Mouse (Mus musculus) limb, embryonic 14.5 days (tissue): ENCODE measurements at regions not wholly inside any gene's neighbourhood (a gene's known extent, or its start where the extent isn't known, plus 50 kb on each side); places are given as distances from the start of the nearest gene placed in this dataset.
A peak's percentile ranks its signal among the peaks of the same experiment; 100 is the strongest.

ENCODE experiments used
- ATAC-seq: fragments of 200-750 bp; cut with Nextera tagmentation; 2 replicates; pipeline ENCODE4 v1.8.0; 2017; ENCODE audit warnings: low read depth, moderate number of reproducible peaks, moderate TSS enrichment; ENCODE audit not compliant: low FRiP score
- DNase-seq: peaks from one replicate; pipeline ENCODE4 v3.0.0-alpha.2; 2015; ENCODE audit warnings: low spot score
- H3K27ac ChIP-seq: fragments of 300-500 bp; sonication (generic); replicated peaks from 2 replicates; pipeline ENCODE4 v1.5.1; 2014; ENCODE audit warnings: low read depth, mild to moderate bottlenecking, low read length, moderate library complexity, mixed read lengths
- H3K27me3 ChIP-seq: fragments of 300-500 bp; sonication (generic); 2 replicates; pipeline ENCODE4 v1.6.1; 2014; ENCODE audit warnings: low read length, mixed read lengths; ENCODE audit not compliant: control insufficient read depth, insufficient read depth
- H3K36me3 ChIP-seq: fragments of 300-500 bp; sonication (generic); 2 replicates; pipeline ENCODE4 v1.6.1; 2014; ENCODE audit warnings: mild to moderate bottlenecking, low read length, moderate library complexity, mixed read lengths; ENCODE audit not compliant: control insufficient read depth, insufficient read depth
- H3K4me1 ChIP-seq: fragments of 300-500 bp; sonication (generic); 2 replicates; pipeline ENCODE4 v1.6.1; 2014; ENCODE audit warnings: antibody characterized with exemption, low read length, mixed read lengths; ENCODE audit not compliant: control insufficient read depth, insufficient read depth
- H3K4me2 ChIP-seq: fragments of 300-500 bp; sonication (generic); replicated peaks from 2 replicates; pipeline ENCODE4 v1.6.1; 2014; ENCODE audit warnings: low read depth, mild to moderate bottlenecking, low read length, moderate library complexity; ENCODE audit not compliant: severe bottlenecking
- H3K4me3 ChIP-seq: fragments of 300-500 bp; sonication (generic); replicated peaks from 2 replicates; pipeline ENCODE4 v1.5.1; 2014; ENCODE audit warnings: low read length
- H3K9ac ChIP-seq: fragments of 300-500 bp; sonication (generic); 2 replicates; pipeline ENCODE4 v1.6.1; 2014; ENCODE audit warnings: mild to moderate bottlenecking, low read depth, low read length, moderate library complexity; ENCODE audit not compliant: severe bottlenecking
- H3K9me3 ChIP-seq: fragments of 300-500 bp; sonication (generic); 2 replicates; pipeline ENCODE4 v1.6.1; 2016; ENCODE audit warnings: low read length; ENCODE audit not compliant: control insufficient read depth
- POLR2A ChIP-seq: fragments of 200-500 bp; IDR thresholded peaks from 2 replicates; pipeline ENCODE4 v1.8.0; 2012; ENCODE audit warnings: inconsistent platforms, mild to moderate bottlenecking, moderate library complexity, borderline replicate concordance; ENCODE audit not compliant: insufficient read depth, insufficient read length; ENCODE audit errors: extremely low read depth
- WGBS: fragments of 180-500 bp; shearing (Covaris S2); extraction: QIAGEN DNeasy Blood & Tissue Kit; methylation state at CpG from one replicate; pipeline ENCODE4 v1.1.7; 2014; 5-methylcytosine and 5-hydroxymethylcytosine counted together

- H3K9me3 ChIP-seq: no peaks in the 10 kb centered on the region
- H3K27me3 ChIP-seq: no peaks in the 10 kb centered on the region
- no peak overlapping the region for H3K4me2 ChIP-seq
- TF ChIP-seq POLR2A: no peak
- no peaks in the 10 kb centered on the region for H3K4me1 ChIP-seq
- no peak overlapping the region for H3K4me3 ChIP-seq
- 84% methylated on average over 1 of the region's 1 CpGs for WGBS
- DNase-seq (no peak), ATAC-seq (no peak)
- no peak overlapping the region for H3K9ac ChIP-seq
- no peaks in the 10 kb centered on the region for H3K36me3 ChIP-seq
- no peak overlapping the region for H3K27ac ChIP-seq
Observed at GRCm38 (mm10) chr11:25437206-25437605, 773.4 kb downstream of the 5730522E02Rik start.

GRCm38 (mm10) chr11:25435645-25436044 is 774.9 kb downstream of the 5730522E02Rik start:
- Histone ChIP-seq H3K4me3 (no peak overlapping the region), H3K4me1 (no peaks in the 10 kb centered on the region), H3K9ac (no peak overlapping the region), H3K27ac (no peak overlapping the region), H3K9me3 (no peaks in the 10 kb centered on the region), H3K27me3 (no peaks in the 10 kb centered on the region), H3K4me2 (no peak overlapping the region), H3K36me3 (no peaks in the 10 kb centered on the region)
- whole genome bisulfite sequencing: 15% methylated on average over 1 of the region's 1 CpGs
- DNase-seq (peak; percentile 28), ATAC-seq (no peak)
- no peak for TF ChIP-seq POLR2A

GRCm38 (mm10) chr11:25423186-25423585 is 787.4 kb downstream of the 5730522E02Rik start:
- WGBS: 51% methylated on average over 4 of the region's 4 CpGs
- H3K27ac ChIP-seq: peak overlapping the region; percentile 30; the same call in 1 of the 2 replicates
- H3K27me3 ChIP-seq: no peaks in the 10 kb centered on the region
- no peaks in the 10 kb centered on the region for H3K9me3 ChIP-seq
- H3K4me3 ChIP-seq: no peak overlapping the region
- DNase-seq (peak; percentile 65), ATAC-seq (peak; percentile 74)
- no peaks in the 10 kb centered on the region for H3K36me3 ChIP-seq
- TF ChIP-seq POLR2A: no peak
- no peak overlapping the region for H3K4me2 ChIP-seq
- peaks cover 6% of the 10 kb centered on the region for H3K4me1 ChIP-seq
- no peak overlapping the region for H3K9ac ChIP-seq

- peaks cover 6% of the 10 kb centered on the region for H3K4me1 ChIP-seq
- no peaks in the 10 kb centered on the region for H3K9me3 ChIP-seq
- no peak overlapping the region for H3K4me3 ChIP-seq
- no peak overlapping the region for H3K9ac ChIP-seq
- H3K4me2 ChIP-seq: no peak overlapping the region
- H3K36me3 ChIP-seq: no peaks in the 10 kb centered on the region
- no peak for TF ChIP-seq POLR2A
- no peaks in the 10 kb centered on the region for H3K27me3 ChIP-seq
- peak; percentile 45 for DNase-seq
- no peak overlapping the region for H3K27ac ChIP-seq
- peak; percentile 68 for ATAC-seq
Observed at GRCm38 (mm10) chr11:25421486-25421885, 789.1 kb downstream of the 5730522E02Rik start.

GRCm38 (mm10) chr11:25410403-25411090 is 800.0 kb downstream of the 5730522E02Rik start:
- no peaks in the 10 kb centered on the region for H3K27me3 ChIP-seq
- no peak overlapping the region for H3K4me3 ChIP-seq
- no peaks in the 10 kb centered on the region for H3K9me3 ChIP-seq
- no peak for DNase-seq
- TF ChIP-seq POLR2A: no peak
- no peak overlapping the region for H3K27ac ChIP-seq
- H3K4me1 ChIP-seq: no peaks in the 10 kb centered on the region
- H3K4me2 ChIP-seq: no peak overlapping the region
- H3K9ac ChIP-seq: no peak overlapping the region
- H3K36me3 ChIP-seq: no peaks in the 10 kb centered on the region
- 82% methylated on average over 4 of the region's 4 CpGs for WGBS
- ATAC-seq: no peak
